Mouse (Mus musculus): ENCODE data around the gene Dab2.

Dab2 gene

DNA sequence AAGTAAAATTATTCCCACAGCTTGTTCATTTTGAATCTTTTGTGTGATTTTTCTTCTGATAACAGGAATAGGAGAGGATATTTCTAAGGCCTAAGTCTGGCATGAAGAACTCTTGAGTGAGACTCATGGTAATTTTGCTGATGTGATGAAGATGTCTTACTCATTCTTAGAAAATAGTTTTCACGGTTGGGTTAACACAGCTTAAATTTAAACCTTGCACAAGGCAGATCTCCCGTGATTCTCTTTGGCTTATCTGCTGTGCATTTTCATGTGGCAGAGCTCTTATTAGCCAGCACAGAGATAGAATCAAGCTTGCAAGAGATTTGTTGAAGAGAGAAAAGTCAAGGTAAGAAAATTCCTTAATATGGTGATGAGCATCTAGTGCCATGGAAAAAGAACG is at the start of gene Dab2:
Gene Dab2 (plus strand): TSS at position 235 of the 400 bp plus-strand sequence.
- DNase-seq (ENCODE audit: low spot score in 2 of 2), result no peak

DNA sequence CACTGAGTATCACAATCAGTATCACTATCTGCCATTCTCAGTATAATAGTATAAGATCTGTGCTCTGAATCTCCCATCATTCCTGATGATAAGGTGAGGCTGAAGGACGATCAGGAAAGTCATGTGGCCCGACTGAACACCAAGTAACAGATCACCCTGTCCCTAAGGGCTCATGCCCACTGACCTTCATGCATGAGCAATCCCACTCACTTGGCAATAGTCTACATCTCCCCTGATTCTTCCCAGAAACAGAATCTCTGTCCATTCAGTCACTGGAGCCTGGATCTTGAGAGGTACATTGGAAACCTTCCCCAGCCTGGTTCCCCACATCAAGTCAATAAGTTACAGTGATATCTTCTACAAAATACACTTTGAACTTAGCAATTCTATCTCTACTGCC is 46.1 kb upstream of the Dab2 start:
- no peak for DNase-seq (ENCODE audit: low spot score in 2 of 2)

- no peak for DNase-seq (ENCODE audit: low spot score in 2 of 2)
Measured at GRCm38 (mm10) chr15:6254383-6254782, 45.2 kb upstream of the Dab2 start.

DNA sequence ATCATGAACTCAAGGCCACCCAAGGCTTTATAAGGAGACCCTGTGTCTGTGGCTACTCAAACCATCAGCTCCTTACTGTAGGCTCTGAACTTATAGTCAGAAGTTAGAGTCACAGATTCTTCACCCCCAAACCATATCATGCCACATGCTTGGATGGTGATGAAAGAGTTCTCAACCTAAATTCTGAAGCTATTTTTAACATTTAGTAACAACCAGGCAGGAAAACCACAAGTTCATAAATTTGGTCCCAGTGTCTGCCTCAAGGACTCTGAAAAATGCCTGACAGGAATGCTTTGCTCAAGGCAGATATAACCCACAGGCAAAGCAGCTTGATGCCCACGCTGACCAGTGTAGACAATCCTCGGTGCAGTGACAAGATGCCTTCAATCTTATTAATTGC is 42.5 kb upstream of the Dab2 start:
- DNase-seq (ENCODE audit: low spot score in 2 of 2), result no peak

- peak; percentile 50 to 81 for DNase-seq (ENCODE audit: low spot score in 2 of 2)
Measured at GRCm38 (mm10) chr15:6259957-6260740, 39.4 kb upstream of the Dab2 start.

DNA sequence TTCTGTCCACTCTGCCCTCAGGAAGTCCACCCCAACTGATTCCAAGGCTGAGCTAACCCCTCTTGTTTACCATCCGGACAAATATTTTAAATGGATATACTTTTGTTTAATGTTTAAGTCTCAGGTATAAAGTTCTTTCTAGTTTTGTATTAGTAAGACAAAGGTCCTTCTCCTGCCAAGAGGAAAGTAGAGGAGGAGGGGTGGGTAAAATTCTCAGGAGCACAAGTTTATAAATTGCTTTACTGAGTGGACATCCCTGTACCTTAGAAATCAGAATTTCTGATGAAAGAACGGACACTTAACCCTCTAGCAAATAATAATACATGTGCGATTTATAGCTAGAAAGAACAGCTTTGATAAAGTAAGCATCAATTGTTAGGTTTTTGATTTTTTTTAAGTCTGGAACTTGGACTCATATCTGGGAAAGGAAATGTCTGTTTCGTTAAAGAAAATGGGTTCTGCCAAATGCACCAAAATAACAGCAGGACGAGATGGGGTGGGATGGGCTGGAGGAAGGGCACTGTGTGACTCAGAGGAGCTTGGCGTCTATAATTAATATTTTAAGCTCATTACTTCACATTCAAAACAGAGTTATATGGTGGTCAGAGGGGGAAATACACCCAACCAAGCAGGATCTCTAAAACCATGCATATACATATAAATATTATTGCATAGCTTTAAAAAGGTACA is 38.7 kb upstream of the Dab2 start:
- no peak for DNase-seq (ENCODE audit: low spot score in 2 of 2)

DNA sequence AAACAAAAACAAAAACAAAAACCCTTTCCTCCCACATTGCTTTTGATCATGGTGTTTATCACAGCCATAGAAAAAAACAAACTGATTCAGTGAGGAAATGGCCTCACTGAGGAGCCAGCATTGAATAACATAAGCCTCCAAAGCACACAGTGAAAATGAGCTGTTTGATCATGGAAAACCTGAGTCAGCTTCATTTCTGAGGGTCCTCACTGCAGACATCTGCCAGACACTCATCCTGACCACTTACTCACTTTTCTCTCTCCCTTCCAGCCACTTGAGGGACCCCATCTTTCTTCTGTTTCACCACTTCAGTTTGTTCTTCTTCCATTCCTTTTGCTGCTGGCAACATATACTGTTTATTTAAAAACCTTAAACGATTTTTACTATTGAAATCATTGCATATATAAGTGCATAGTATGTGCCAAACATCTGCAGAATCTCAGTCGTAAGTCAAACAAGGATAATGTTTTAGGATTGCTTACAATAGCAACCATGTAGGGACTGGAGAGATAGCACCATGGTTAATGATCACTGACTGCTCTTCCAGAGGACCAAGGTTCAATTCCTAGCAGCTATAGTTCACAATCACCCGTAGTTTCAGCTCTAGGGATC is 32.3 kb upstream of the Dab2 start:
- no peak for DNase-seq (ENCODE audit: low spot score in 2 of 2)

DNA sequence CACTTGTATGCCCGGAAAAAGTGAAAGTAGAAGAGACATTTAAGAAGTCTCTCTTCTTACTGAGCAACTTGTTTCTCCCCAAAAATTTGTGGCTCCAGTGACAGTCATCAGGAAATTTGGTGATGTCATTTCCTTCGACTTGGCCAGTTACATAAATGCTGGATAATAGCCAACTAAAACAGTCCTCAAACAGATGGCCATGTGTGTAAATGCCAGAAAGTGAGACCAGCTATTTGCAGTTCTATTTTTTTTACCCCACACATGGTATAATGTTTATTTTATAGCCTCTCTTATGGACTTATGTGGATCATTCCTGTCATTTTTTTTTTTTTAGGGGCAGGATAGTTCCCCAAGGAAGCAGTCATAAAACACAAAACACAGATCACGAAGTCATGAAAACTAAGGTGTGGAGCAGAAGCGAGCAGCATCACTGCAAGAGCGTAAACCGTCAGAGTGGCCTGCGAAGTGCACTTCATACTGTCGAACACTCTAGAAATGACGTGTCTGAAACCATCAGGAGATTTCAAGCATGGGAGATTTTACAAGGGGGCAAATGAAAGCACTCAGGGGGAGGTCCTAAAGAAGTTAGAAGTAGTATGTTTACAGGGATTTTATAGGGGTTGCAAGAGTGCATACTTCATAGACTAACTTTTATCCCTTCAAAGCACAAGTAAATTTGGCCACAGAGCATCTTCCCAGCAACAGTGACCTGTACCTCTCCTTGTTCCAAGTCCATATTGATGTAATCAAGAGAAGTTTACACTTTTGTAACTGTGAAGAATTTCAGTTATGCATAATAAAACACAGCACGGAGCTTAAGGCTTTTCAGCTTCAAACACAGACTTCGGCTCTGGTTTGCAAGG is 20.8 kb upstream of the Dab2 start:
- peak; percentile 82 to 83 for DNase-seq (ENCODE audit: low spot score in 2 of 2)

- DNase-seq (ENCODE audit: low spot score in 2 of 2), result no peak
Measured at GRCm38 (mm10) chr15:6280021-6280451, 19.6 kb upstream of the Dab2 start.

DNA sequence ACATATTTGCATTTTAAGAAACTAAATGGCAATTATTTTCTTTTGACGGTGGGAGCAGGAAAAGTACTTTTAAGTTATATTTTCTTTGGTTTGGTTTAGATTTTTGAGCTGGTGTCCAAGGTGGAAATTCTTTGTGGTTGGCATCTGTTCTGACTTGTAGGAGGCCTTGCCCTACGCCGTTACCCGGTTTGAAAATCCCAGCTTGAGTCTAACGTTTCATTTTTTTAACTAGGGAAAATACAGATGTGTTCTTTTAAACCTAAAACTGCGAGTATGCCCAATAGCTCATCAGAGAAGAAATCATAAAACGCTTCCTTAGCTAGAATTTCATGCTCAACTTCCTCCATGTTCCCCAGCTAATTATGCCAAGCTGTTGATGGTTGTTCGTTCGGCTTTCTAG is 16.3 kb upstream of the Dab2 start:
- no peak for DNase-seq (ENCODE audit: low spot score in 2 of 2)

DNA sequence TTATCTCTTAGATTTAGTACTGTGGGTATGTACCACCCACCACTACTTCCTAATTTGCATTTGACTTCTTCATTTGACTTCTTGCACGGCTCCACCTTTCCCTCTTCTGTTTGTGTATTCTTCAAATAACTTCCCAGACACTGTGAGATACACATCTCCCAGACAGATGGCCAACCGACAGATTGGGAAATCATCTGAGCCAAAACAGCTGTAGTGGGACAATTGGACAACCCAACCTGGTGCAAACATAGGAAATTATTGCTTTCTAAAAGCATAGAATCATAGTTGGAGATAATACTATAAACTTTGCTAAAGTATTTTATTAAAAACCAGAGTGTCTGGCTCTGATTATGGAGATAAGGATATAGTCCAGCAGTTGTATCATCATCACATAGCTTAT is 3.5 kb upstream of the Dab2 start:
- no peak for DNase-seq (ENCODE audit: low spot score in 2 of 2)

- DNase-seq (ENCODE audit: low spot score in 2 of 2), result no peak
Measured at GRCm38 (mm10) chr15:6298726-6299125, 862 bp upstream of the Dab2 start.

DNA sequence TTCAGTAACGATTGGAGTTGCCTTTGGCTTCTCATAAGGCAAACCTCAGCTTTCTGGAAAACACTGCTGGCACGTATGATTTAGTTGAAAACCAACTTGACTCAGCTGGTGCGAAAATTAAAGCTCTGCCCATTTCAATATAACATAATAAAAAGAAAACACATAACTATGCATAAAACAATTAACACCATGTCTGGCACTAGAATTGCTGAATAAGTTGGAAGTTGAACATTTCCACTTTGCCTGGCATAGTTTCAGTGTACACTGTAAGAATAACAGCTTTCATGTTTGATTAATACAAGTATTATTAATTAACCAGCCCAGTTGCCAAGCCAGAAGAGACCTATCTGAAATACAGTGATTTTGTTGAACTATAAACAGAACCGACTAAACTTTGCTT is 2.6 kb downstream of the Dab2 start:
- no peak for DNase-seq (ENCODE audit: low spot score in 2 of 2)

DNA sequence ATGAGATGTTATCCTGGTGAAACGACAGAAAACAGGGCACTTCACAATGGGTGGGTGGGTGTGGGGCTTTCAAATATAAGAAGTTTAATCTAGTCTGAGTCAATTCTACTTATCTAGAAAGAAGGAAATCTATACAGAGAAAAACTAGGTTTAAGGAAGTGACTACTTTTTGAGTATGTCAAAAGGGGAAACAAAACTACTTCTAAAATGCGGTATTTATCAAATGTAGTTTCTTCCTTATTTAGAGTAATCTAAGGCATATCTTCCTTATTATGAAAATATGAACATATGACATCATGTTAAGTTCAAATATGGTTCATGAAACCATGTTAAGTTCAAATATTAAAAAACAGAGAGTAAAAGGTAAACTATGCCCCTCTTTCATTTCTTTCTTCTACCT is 4.2 kb downstream of the Dab2 start:
- DNase-seq (ENCODE audit: low spot score in 2 of 2), result no peak

DNA sequence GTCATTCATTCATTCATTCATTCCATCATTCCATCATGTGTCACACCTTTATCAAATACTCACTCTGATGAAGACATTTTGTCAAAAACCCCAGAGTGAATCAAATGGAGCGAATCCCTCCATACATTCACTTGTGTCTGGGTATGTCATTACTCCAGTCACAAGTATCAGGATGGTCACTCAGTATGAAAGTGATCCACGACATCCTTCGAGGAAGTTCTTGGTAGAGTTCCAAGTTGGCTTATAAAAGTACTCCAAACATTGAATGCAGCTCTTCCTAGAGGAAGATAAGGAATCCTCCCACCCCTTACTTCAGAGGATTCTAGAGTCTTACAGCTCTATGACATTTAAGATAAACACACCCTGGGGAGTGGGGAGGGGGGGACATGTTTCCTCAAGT is 10.0 kb downstream of the Dab2 start:
- no peak for DNase-seq (ENCODE audit: low spot score in 2 of 2)

- no peak for DNase-seq (ENCODE audit: low spot score in 2 of 2)
Measured at GRCm38 (mm10) chr15:6310417-6310816, 10.8 kb downstream of the Dab2 start.

DNA sequence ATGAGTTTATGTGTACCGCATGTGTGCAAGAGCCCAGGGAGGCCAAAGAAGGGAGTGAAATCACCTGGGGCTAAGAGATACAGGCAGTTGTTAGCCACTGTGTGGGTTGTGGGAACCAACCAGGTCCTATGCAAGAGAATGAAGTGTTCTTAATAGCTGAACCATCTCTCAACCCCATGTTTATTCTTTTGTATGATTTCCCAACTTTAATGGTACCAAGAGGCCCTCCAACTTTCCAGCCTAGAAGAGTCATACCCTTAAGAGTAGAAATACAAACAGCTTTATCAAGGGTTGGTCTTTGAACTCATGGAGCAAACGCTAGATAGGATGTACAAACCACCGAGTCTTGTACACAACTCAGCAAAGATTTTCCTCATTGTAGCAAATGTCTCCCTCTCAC is 12.8 kb downstream of the Dab2 start:
- no peak for DNase-seq (ENCODE audit: low spot score in 2 of 2)

- no peak for DNase-seq (ENCODE audit: low spot score in 2 of 2)
Measured at GRCm38 (mm10) chr15:6319352-6319751, 19.8 kb downstream of the Dab2 start.

- DNase-seq (ENCODE audit: low spot score in 2 of 2), result no peak
Measured at GRCm38 (mm10) chr15:6320501-6320900, 20.9 kb downstream of the Dab2 start.

GRCm38 (mm10) chr15:6321263-6321662 is 21.7 kb downstream of the Dab2 start:
- no peak for DNase-seq (ENCODE audit: low spot score in 2 of 2)

DNA sequence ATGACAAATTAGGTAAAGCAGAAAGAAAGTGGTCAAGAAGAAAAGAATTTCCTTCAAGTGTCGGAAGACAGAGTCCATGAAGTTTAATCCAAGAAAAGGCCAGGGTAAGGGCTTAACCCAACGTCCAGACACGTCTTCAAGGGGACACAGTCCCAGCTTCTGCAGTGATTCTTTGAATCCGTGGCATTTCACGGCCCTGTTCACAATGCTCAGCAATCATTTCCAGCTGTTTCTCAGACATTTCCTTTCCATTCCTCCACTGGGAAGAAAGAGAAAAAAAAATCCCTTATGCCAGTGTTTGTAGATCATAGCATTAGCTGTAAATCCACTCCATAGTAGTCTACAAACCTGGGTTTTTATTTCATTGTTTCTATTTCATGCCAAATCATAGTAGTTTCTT is 22.7 kb downstream of the Dab2 start:
- DNase-seq (ENCODE audit: low spot score in 2 of 2), result no peak

- DNase-seq (ENCODE audit: low spot score in 2 of 2), result no peak
Measured at GRCm38 (mm10) chr15:6323577-6323976, 24.0 kb downstream of the Dab2 start.
